Mouse (Mus musculus) embryonic fibroblast, embryonic 13.5 days (primary cell): ENCODE measurements around the gene Filip1.

Source experiments
- CTCF ChIP-seq: IDR thresholded peaks from 2 replicates; pipeline ENCODE4 v1.5.1; 2011; ENCODE audit warnings: mild to moderate bottlenecking, control low read depth, low read length, moderate library complexity, borderline replicate concordance; ENCODE audit not compliant: insufficient read depth
- POLR2A ChIP-seq: IDR thresholded peaks from 2 replicates; pipeline ENCODE4 v1.6.1; 2011; ENCODE audit warnings: low read depth, mild to moderate bottlenecking, control low read depth, low read length, moderate library complexity

DNA sequence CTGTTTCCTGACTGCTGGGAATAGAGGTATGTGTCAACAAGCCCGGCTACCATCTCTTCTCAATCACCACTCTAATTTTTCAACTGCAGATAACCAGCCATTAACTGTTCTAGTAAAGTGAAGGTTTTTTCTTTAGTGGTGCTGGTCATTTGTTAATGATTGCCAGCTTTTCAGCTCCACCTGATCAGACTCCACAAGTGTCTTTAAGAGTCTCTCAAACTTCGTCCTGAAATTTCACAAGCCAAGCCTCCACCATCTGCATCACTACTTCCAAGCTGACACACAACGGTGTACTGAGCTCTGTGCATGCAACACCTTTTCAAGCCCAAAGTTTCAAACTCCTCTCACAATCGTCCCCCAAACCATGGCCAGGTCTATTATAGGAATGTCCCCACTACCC, 247.3 kb downstream of the Filip1 start:
- TF ChIP-seq POLR2A, result no peak
- TF ChIP-seq CTCF, result no peak
